Mouse (Mus musculus) adrenal gland, postnatal 36 days (tissue): ENCODE results near the gene Sez6. TPM values are rescaled to one million over a fixed set of nuclear protein-coding genes. Genes with fewer than 3 reads are reported as not detected.

Experiments
- DNase-seq, 2 experiments: peaks; one replicate each; pipeline ENCODE4 v3.0.0; 2021; ENCODE audit warnings: mixed read lengths in 1 of 2
- total RNA-seq, 2 experiments: library from RNA; stranded (reverse); gene quantifications; 2 replicates each; pipeline ENCODE4 v1.2.3; 2021

Sez6 gene
- total RNA-seq, 2 experiments from 2014 or later = 1.7 to 1.9 TPM

GRCm38 (mm10) chr11:77981609-77982440 is 51.2 kb downstream of the Sez6 start:
- DNase-seq = peak; percentile 92 to 93

- peak; percentile 100 for DNase-seq
These were observed 51.9 kb downstream of the Sez6 start, which contains the start of gene Phf12 for GRCm38 (mm10) chr11:77982441-77982905. Gene Phf12 (plus strand): TSS chr11:77982754.

GRCm38 (mm10) chr11:77983191-77983936 is 52.8 kb downstream of the Sez6 start:
- peak; percentile 65 to 72 for DNase-seq

GRCm38 (mm10) chr11:77983937-77984835 is 53.6 kb downstream of the Sez6 start:
- peak; percentile 79 to 87 for DNase-seq

GRCm38 (mm10) chr11:77984836-77985231 is 54.2 kb downstream of the Sez6 start:
- peak; percentile 60 to 71 for DNase-seq

- no peak for DNase-seq
These were observed 55.0 kb downstream of the Sez6 start for GRCm38 (mm10) chr11:77985541-77986065.

- no peak for DNase-seq
These were observed 58.6 kb downstream of the Sez6 start for GRCm38 (mm10) chr11:77989071-77989690.

GRCm38 (mm10) chr11:77995556-77995955 is 65.0 kb downstream of the Sez6 start:
- no peak for DNase-seq

- no peak for DNase-seq
These were observed 75.8 kb downstream of the Sez6 start for GRCm38 (mm10) chr11:78006446-78006845.

- peak; percentile 76 to 82 for DNase-seq
These were observed 89.1 kb downstream of the Sez6 start for GRCm38 (mm10) chr11:78019676-78020075.

GRCm38 (mm10) chr11:78023607-78024006 is 93.0 kb downstream of the Sez6 start:
- DNase-seq = peak in 1 of 2 experiments; percentile 22

Other genes starting within 250 kb of the Sez6 start
- gene Nufip2, start 244.6 kb upstream of the Sez6 start, total RNA-seq = 10 to 100 TPM; 80.8 to 82.4 TPM
- not detected for gene Cryba1, start 205.5 kb upstream of the Sez6 start, total RNA-seq
- 10 to 100 TPM; 56.7 to 76.3 TPM for gene Myo18a, start 167.6 kb upstream of the Sez6 start, total RNA-seq
- not detected for gene Gm10277, start 143.1 kb upstream of the Sez6 start, total RNA-seq
- 1 to 10 TPM; 1.2 to 3.2 TPM for gene Pipox, start 36.7 kb upstream of the Sez6 start, total RNA-seq
- gene Phf12, start 52.0 kb downstream of the Sez6 start, total RNA-seq = 10 to 100 TPM; 46.6 to 50.8 TPM
- 10 to 100 TPM; 12.1 to 15.2 TPM for gene Dhrs13, start 101.5 kb downstream of the Sez6 start, total RNA-seq
- gene Flot2, start 107.1 kb downstream of the Sez6 start, total RNA-seq = 10 to 100 TPM; 71.4 to 98.4 TPM
- 10 to 100 TPM; 30.0 to 33.6 TPM for gene Eral1, start 149.6 kb downstream of the Sez6 start, total RNA-seq
- gene Fam222b, start 163.9 kb downstream of the Sez6 start, total RNA-seq = 10 to 100 TPM; 16.9 to 20.3 TPM
- gene Traf4, start 234.8 kb downstream of the Sez6 start, total RNA-seq = 10 to 100 TPM; 24.8 to 38.0 TPM
- 10 to 100 TPM; 10.5 to 11.3 TPM for gene Nek8, start 245.9 kb downstream of the Sez6 start, total RNA-seq
- gene Tlcd1, start 245.9 kb downstream of the Sez6 start, total RNA-seq = 10 to 100 TPM; 41.5 to 88.1 TPM